Mouse (Mus musculus) left cerebral cortex, postnatal 4 days (tissue): ENCODE data around the gene Setd1b. TPM values are rescaled to one million over a fixed set of nuclear protein-coding genes. Genes with fewer than 3 reads are reported as not detected.

Experiments used
- DNase-seq: peaks from one replicate; pipeline ENCODE4 v3.0.0-alpha.2; 2022
- intact Hi-C: fragments of 180-260 bp; cut with DNase I; formaldehyde crosslinking; loops from one replicate; pipeline ENCODE4 v1.15.1; 2025
- total RNA-seq, 2 experiments: library from RNA; stranded (reverse); gene quantifications; 2 replicates each; pipeline ENCODE4 v1.2.3; 2021

Gene Setd1b
- total RNA-seq, 2 experiments from 2014 or later, result 38.5 to 43.9 TPM

DNA sequence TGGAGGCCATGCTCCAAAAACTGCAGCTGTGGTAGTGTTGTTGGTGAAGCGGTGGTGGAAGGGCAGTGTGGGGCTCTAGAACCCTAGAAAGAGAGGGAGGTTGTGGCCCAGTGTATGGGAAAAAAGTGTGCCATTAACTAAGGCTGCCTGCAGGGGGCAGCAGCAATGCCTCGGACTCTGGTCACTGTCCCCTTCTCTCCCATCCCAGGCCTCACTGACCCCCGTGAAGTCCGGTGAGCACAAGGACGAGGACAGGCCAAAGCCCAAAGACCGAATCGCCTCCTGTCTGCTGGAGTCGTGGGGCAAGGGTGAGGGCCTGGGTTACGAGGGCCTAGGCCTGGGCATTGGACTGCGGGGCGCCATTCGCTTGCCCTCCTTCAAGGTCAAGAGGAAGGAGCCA is 14.8 kb downstream of the Setd1b start:
- no peak for DNase-seq
- intact Hi-C loops, result no loop called here

- intact Hi-C loops, result no loop called here
- DNase-seq, result no peak
These were observed 16.0 kb downstream of the Setd1b start for GRCm38 (mm10) chr5:123157972-123158371.

DNA sequence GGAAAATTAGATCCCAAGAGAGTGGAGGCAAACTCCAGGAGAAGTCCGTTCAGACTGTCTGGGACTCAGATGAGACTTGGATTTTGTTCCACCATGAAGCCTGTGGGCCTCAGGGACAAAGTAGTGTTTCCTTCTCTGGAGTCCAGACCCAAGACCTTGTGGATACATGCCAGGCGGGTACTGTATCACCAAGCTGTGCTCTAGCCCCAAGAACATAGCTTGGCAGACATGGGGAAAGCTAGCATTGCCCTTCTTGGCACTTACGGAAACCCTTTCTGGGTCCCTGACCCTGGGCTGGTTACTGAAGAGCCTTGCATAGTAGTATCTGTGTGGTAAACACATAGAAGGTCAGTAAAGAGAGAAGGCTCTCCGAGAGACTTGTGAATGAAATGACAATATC is 17.5 kb downstream of the Setd1b start:
- intact Hi-C loops, result no loop called here

DNA sequence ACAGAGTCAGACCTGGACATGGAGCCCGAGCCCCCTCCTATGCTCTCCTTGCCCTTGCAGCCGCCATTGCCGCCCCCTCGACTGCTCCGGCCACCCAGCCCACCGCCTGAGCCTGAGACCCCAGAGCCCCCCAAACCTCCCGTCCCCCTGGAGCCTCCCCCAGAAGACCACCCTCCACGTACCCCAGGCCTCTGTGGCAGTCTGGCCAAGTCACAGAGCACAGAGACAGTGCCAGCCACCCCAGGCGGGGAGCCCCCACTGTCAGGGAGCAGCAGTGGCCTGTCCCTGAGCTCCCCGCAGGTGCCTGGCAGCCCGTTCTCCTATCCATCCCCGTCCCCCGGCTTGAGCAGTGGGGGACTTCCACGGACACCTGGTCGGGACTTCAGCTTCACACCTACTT is 17.9 kb downstream of the Setd1b start:
- intact Hi-C loops, result no loop called here
- DNase-seq, result no peak

More for the DNA sequence above, 17.5 kb downstream of the Setd1b start:
- no peak for DNase-seq

GRCm38 (mm10) chr5:123160341-123160740 is 18.3 kb downstream of the Setd1b start:
- intact Hi-C loops, result no loop called here
- no peak for DNase-seq

DNA sequence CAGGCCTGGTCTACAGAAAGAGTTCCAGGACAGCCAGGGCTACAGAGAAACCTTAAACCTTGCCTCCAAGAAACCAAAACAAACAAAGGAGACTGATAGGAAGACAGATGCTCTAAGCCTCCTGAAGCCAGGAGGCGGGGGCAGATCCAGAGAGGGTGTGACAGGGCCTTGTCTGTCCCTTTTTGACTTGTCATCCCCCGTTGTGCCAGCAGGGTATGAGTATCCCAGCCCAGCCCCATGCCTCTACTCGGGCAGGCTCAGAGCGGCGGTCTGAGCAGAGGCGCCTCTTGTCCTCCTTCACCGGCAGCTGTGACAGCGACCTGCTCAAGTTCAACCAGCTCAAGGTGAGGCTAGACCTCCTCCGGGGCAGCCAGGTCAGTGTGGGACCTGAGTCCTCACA is 20.9 kb downstream of the Setd1b start:
- intact Hi-C loops, result no loop called here
- DNase-seq, result no peak

GRCm38 (mm10) chr5:123166437-123166836 is 24.4 kb downstream of the Setd1b start:
- DNase-seq, result no peak
- intact Hi-C loops, result no loop called here

GRCm38 (mm10) chr5:123167591-123167990 is 25.6 kb downstream of the Setd1b start:
- intact Hi-C loops, result no loop called here
- no peak for DNase-seq

- DNase-seq, result no peak
- intact Hi-C loops, result no loop called here
These were observed 27.3 kb downstream of the Setd1b start, which contains the start of gene Psmd9 for GRCm38 (mm10) chr5:123169284-123169683. Gene Psmd9, plus strand, starts transcription at chr5:123169413.

- intact Hi-C loops, result loop anchor here (5.0 kb wide), 1 partner anchor 108 kb away; no protein-coding TSS in a partner anchor
- no peak for DNase-seq
These were observed 28.4 kb downstream of the Setd1b start for GRCm38 (mm10) chr5:123170365-123170764.

GRCm38 (mm10) chr5:123171646-123172350 is 29.8 kb downstream of the Setd1b start:
- intact Hi-C loops, result loop anchor here (5.0 kb wide), 1 partner anchor 109 kb away; no protein-coding TSS in a partner anchor
- DNase-seq, result peak; percentile 83

DNA sequence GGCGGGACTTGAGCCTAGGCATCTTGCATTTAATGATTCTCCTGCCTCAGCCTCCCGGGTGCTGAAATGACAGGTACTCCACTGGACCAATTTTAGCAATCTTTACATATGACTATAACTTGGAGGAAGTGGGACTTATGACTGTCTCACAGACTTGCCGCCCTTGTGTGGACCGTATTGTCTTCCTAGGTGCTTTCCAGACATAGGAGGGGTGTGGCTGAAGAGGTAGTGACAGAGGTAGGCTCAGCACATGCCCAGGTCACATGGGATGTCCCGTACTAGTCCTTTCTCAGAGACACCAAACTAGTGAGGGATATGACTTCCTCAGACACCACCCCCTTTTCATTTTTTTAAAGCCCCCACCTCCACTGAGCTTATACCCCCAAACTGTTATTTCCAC is 36.8 kb downstream of the Setd1b start:
- DNase-seq, result no peak
- intact Hi-C loops, result no loop called here

GRCm38 (mm10) chr5:123180390-123180789 is 38.4 kb downstream of the Setd1b start:
- no peak for DNase-seq
- intact Hi-C loops, result no loop called here

- intact Hi-C loops, result no loop called here
These were observed 39.5 kb downstream of the Setd1b start for GRCm38 (mm10) chr5:123181536-123181935.

DNA sequence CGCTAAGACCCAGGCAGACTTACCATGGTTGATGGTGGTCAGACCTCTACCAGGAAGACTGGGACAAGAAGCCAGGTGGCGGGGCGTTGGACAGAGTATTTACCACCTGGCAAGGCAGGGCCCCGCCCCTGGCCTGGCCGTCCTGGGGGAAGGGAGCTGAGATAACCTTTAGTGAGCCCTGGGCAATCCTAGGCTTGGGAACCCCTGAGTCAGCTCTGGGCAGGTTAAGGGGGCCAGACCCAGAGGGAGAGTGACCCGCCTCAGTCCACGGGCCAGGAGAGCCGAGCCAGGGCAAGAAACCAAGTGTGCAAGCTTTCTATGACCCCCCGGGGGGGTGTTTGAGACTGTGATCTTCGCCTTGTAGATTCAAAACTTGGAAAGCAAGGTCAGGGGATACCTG is 40.7 kb downstream of the Setd1b start, which contains the start of gene Hpd:
Hpd (minus strand) TSS at position 77 of the 400 bp plus-strand sequence.
- intact Hi-C loops, result no loop called here
- DNase-seq, result no peak

More at GRCm38 (mm10) chr5:123181536-123181935, 39.5 kb downstream of the Setd1b start:
- no peak for DNase-seq

- peak; percentile 62 for DNase-seq
These were observed 44.0 kb downstream of the Setd1b start for GRCm38 (mm10) chr5:123185966-123186365.

DNA sequence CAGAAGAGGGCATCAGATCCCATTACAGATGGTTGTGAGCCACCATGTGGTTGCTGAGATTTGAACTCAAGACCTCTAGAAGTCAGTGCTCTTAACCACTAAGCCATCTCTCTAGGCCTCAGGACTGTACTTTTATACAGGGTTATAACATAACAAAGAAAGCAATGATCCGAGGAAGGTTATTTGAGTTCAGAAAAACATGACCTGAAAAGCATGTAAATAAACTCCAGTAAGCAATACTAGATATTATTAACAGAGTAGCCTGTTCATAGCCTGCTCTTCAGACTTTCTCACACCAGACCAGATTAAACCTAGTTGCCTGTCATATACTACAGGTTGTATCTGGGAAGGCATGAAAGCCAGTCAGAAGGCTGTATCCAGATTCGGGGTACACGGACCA is 45.3 kb downstream of the Setd1b start:
- intact Hi-C loops, result no loop called here
- DNase-seq, result no peak

More at GRCm38 (mm10) chr5:123185966-123186365, 44.0 kb downstream of the Setd1b start:
- intact Hi-C loops, result no loop called here

DNA sequence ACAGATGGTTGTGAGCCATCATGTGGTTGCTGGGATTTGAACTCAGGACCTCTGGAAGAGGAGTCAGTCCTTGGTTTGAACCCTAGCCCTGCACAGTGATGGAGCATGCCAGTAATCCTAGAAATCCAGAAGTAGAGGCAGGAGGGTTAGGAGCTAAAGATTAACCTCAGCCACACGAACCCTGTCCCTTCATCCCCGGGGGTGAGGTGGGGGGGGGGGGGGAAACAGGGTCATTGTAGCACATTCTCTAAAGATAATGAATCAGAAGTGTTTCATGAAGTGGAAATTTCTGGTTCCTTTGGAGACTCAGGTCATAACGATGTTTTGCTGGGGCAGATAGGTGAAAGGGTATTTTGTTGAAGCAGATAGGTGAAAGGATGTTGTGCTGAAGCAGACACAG is 48.9 kb downstream of the Setd1b start:
- no peak for DNase-seq
- intact Hi-C loops, result no loop called here

GRCm38 (mm10) chr5:123191427-123191826 is 49.4 kb downstream of the Setd1b start:
- intact Hi-C loops, result no loop called here
- no peak for DNase-seq

- no peak for DNase-seq
- intact Hi-C loops, result no loop called here
These were observed 50.7 kb downstream of the Setd1b start for GRCm38 (mm10) chr5:123192606-123193150.

DNA sequence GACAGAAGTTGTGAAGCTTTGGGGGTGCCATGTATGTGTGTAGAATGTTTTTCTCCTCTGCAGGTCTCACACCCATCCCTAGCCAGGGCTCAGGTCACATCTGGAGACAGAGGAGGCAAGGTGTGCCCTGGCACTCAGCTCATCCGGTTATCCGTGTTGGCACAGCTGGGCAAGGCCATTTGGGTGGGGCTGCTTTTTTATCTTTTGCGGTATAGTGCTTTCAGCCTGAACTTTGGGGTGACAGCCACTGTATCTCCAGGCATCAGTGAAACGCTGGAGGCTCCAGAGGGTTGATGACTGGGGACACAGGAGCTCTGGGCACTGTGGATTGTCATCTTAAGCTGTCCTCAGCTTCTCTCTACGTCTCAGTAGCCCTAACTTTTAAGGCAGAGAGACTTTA is 51.4 kb downstream of the Setd1b start:
- intact Hi-C loops, result no loop called here
- no peak for DNase-seq

GRCm38 (mm10) chr5:123194856-123195255 is 52.9 kb downstream of the Setd1b start:
- no peak for DNase-seq
- intact Hi-C loops, result no loop called here
